Mouse (Mus musculus) megakaryocyte, adult 5-6 weeks (primary cell): ENCODE measurements around the gene Prkag2. TPM values are rescaled to one million over a fixed set of nuclear protein-coding genes. Genes with fewer than 3 reads are reported as not detected.

Experiments used
- ATAC-seq: 2 replicates; pipeline ENCODE4 v1.8.0; 2016; ENCODE audit warnings: mild to moderate bottlenecking, inconsistent platforms; ENCODE audit not compliant: poor library complexity, severe bottlenecking
- total RNA-seq, 2 experiments: library from RNA; stranded (forward) in 1 of 2; stranded (reverse) in 1 of 2; fragments of 153-499, 151-499 nt in 1 of 2; fragments of 221-1000, 200-1000 nt in 1 of 2; gene quantifications; 2 replicates each; pipeline versions ENCODE4 v1.2.3 to v1.2.4; 2015 to 2017

Prkag2 gene
- total RNA-seq, 2 experiments from 2014 or later: 45.6 to 46.0 TPM

DNA sequence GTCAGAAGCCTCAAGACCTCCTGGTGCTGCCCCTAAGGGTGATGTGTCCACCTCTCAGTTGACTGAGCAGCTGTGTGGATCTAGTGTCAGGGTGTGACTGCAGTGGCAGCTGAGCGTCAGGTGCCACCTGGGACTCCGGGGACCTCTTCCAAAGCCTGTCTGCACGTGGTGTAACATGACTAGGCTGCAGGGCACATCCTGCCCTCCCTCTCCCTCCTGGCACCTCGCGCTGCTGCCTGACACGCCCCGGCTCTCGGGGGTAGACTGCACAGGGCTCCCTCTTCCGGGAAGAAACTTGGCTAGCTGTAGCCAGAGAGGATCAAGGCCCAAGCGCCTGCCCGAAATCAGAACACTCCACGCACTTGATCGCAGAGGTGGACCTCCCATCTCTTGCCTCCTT lies 127.2 kb downstream of the Prkag2 start:
- peak; percentile 42 for ATAC-seq

DNA sequence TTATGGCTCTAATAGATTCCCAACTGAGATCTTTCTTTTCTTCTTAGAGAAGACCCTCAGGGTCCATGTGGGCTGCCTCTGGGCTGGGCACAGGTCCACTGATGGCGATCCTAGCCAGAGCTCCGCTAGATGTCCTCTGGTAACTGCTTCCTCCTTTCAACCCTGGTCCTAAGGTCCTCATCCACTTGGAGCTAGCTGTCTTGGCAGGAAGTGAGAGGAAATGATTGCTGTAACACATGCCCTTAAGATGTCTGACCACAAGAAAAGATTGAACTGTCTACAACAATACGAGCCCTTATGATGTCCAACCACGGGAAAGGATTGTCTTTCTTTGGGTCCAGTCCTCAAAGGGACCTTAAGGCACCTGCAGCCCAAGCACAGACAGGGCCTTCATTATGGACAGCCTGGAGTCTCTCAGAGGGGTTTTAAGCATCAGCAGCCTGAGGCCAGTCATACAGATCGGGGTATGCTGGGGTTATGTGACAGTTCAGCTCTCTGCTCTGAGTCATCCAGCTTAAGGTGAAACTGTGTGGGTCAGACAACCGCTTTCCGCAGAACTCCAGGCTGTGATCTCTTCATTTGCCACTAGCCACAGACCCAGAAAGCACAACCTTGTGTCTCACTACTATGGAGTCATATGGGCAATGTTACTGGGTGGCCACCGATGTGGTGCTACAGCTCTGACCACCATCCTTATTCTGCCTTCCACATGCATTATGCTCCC lies 129.7 kb downstream of the Prkag2 start:
- peak; percentile 58 for ATAC-seq

DNA sequence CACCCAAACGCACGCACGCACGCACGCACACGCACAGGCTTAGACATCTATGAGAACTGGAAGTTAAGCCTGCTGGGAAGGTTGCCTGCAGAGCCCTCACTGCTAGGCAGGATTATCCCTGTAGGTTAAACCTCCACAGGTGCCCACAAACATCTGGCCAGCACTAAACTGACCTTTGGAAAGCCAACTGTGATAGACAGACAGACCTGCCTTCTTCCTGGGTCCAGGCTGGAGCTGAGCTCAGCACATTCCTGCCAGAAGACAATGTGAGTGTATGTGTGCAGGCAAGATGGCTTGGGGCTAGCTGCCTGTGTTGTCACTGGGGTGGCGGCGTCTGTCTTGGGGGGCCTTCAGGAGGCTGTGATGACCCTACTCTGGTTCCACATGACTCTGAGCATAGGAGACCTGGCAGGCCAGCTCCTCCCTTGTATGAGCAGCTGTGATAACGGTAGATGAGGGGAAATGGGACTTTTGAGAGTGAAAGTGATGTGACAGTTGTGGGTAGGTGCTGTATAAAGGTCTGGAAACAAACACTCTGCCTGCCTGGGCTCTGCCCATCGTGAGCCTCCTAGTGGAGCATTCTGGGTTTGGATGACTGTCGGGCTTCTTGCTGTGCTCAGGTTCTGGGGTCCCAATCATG lies 131.1 kb downstream of the Prkag2 start:
- no peak for ATAC-seq

DNA sequence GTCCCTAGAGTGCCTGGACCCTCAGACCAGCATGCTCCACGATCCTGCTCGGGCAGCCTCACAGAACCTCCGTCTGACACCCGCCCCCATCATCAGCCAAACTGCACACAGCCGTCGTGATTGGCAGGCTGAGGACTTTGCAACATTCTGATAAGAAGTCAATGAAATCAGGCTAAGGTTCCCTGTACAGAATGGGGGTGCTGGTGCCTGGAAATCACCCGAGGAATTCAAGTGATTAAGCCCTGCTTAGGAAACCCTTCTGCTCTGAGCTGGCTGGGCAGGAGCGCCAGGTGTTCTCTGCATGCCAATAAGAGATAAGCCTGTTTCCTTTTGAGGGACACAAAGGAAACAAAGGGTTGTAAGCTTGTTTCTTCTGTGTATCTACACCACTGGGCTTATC lies 131.7 kb downstream of the Prkag2 start:
- ATAC-seq: no peak

DNA sequence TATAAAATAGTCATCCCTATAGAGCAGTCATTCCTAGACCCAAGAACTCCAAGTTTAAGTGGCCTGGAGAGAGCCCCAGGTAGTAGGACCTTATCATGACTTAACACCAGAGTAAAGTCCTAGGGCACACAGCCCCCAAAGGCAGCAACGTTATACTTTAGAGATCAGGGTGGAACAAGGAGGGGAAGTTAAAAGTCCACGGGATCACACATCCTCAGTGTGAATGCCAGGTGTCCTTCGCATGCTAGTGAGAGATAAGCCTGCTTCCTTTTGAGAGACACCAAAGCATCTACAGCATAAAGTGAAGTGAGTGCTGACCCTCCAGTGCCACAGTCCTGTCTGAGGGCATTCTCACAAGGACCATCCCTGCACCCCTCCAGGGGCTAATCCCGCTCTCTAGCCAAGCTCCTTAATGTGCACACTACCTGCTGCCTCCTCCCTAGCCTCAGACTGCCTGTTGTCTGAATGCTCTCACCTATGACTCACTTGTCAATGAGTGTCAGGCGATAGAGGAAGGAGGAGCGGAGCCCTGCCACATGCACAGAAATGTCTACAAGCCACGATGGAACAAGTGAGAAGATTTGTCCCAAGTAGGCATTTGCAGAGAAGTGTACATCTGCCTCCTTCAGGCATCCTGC lies 132.4 kb downstream of the Prkag2 start:
- ATAC-seq: no peak

DNA sequence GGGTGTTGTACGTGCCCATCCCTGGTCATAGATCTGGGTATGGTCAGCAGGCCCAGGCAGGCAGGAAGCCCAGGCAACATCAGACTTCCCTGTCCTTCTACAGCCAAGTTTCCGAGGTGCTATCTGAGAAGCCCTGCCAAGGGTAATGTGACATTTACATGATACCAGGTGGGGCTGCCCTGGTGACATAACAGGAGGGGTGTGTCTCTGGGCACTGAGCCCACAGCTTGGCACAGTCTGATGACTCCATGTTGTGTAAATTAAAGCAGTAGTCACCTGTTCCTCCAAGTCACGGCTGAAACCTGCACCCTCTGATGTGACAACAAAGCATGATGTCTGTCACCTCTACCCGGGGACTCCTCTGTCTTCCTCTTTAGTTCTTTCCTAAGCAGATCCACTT lies 136.7 kb downstream of the Prkag2 start:
- no peak for ATAC-seq

DNA sequence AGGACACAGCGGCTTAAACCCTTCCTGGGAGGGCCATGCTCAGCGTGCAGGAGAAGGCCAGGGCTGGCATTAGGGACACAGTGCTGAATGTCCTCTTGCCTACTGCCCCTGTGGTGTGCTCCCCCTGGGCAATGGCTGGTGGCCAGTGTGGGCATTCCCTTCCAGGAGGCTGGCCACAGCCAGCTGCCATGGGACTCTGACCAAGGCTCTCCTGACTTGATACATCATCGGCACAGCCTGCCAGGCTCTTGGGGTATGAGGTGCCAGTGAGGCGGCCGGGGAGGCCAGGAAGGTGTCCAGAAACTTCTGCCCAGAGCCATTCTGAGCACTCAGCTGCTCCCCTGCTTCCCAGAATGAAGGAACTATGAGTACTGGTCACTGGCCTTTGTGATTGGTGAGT lies 139.7 kb downstream of the Prkag2 start:
- no peak for ATAC-seq

DNA sequence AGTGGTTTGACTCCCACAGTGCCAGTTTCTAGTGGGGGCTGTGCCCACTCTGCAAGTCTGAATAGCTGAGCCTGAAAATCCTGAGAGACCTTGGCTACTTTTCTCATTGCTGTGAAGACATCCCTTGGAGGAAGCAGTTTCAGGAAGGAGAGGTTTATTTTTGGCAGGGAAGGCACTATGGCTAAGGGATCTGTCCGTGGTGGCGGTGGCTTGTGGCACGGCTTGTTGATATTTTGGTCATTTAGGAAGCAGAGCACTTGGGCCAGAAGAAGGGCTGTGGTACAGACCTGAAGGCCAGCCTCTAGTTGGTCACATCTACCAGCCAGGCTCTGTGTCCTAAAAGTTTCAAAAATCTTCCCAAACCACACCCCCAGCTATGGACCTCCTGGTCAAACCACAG lies 140.7 kb downstream of the Prkag2 start:
- no peak for ATAC-seq

DNA sequence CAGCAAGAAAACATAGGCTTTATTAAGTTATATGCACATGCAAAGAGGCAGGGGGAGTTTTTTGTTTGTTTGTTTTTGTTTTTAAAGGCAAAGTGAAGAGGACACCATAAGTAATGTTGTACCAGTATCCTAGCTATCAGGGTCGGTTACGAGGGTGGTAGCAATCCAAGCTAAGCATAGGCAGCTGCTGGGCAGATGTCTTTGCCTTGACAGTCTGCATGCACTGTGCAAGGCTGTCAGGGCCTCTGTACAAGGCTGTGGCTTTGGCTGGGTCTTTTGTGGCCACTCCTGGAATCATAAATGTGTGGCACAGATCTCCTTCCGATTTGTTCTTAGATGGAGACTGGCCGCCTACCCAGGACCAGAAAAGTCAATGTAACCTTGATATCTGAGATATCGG lies 141.8 kb downstream of the Prkag2 start:
- no peak for ATAC-seq

DNA sequence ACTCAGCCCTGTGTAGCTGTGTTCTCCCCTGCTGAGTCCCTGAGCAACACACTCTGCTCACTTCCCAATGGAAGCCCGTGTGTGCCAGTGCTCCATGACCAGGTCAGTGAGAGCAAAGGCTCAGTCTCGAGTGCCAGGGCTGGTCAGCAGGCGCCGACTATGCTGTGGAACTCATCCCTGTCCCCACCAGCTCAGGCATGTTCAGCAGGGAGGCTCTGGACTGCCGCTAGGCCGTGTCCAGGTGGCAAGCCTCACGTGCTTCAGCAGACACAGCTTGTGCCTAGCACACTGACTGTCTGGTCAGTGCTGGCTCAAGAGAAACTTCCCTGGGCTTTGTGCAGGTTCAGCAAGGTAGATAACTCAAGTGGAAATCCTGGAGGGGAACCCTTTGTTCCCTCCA lies 143.6 kb downstream of the Prkag2 start:
- ATAC-seq: no peak

DNA sequence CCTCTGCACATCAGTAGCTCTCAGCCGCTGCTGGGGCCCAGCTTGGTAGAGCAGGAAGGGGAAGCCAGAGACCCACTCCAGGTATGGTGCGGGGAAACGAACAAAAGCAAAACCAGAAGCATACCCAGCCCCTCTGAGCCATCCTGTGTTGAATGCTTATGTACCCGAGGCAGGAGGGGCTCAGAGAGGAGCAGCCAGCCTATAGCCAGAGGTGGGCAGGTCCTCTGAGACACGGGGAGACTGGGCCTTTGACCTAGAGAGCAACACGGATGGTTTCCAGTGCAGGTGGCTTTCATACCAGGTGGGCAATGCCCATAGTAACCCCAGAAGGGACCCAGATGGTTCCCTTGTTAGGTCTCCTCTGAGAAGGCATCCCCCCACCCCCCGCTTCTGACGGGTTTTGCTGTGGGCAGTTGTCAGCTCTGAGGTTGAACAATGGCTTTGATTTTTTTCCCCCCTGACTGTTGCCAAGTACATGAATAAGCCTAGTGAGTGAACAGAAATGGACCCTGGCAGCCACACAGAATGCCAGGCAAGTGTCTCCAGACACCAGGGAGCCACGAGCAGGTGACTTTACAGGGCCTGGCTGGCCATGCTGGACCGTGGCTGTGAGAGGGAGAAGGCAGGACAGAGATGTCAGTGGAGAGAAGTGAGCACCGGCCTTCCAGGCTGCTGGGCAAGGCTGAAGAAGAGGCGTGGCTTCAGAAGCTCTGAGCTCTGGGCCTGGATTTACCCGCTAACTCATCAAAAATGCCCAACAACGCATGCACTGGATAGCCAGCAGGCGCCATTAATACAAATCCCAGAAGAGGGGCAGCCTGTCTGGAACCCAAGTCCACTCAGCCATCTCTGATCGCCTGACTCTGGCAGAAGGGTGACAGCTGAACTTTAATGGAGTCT lies 147.3 kb downstream of the Prkag2 start:
- no peak for ATAC-seq

DNA sequence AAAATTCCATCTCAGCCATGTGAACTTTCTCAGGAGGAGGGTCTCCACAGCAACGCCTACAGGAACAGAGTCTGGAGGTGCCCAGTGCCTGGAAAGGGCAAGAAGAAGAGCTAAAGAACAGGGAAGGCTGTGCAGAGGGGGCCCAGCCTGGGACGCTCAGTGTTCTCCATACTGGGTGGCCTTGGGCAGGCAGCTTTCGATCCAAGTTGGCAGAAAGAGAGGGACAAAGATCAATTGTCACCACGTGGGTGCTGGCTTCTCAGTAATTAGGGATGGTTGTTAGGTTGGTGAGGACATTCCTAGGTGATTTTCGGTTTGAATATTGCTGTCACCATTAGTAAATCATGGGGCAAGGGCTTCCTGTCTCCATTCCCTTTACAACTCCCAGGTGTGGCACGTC lies 148.2 kb downstream of the Prkag2 start:
- ATAC-seq: no peak

DNA sequence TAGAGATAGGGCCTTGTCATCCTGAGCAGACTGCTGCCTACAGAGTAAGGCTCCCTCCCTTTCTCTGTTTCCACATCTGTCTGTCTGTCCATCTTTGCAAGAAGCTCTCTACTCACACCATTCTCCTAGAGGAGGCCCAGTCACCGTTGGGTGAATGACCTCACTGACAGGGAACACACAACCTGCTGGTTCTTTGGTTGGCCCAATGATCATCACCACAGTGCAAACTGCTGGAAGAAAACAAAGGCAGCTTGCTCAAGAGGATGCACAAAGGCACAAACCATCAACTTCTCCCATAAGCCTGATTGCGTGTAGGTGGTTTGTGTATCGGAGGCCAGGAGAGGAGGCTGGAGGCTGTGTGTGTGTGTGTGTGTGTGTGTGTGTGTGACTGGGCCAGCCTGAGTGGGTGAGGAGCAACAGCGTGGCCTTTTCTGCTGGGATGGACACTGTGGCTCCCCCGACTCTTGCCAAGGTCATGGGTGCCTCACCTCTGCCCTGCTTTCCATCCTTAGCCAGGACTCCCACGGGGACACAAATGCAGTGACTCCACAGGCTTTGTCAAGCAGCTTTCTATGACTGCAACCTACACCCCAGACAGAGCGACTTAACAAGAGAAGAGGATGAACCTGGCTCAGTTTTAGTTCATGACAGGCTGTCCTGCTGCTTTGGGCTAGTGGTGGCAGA lies 149.4 kb downstream of the Prkag2 start:
- ATAC-seq: no peak

DNA sequence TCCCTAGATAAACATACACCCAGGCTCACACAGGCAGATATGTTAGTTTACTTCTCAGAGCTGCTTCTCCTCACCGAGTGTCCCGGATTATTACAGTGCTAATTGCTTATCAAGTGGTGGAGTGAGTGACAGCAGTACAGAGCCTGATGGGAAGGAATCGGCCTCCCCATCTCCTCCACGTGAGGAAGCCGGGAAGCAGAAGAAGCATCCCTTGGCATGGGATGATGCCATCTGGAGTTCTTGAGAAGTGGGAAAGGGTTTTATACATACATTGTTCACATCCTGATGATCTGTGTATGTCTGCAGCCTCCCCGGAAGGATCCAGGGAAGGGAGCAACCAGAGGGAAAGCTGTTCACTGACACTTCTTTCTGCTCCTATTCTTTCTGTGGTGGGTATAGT lies 150.4 kb downstream of the Prkag2 start:
- ATAC-seq: no peak

DNA sequence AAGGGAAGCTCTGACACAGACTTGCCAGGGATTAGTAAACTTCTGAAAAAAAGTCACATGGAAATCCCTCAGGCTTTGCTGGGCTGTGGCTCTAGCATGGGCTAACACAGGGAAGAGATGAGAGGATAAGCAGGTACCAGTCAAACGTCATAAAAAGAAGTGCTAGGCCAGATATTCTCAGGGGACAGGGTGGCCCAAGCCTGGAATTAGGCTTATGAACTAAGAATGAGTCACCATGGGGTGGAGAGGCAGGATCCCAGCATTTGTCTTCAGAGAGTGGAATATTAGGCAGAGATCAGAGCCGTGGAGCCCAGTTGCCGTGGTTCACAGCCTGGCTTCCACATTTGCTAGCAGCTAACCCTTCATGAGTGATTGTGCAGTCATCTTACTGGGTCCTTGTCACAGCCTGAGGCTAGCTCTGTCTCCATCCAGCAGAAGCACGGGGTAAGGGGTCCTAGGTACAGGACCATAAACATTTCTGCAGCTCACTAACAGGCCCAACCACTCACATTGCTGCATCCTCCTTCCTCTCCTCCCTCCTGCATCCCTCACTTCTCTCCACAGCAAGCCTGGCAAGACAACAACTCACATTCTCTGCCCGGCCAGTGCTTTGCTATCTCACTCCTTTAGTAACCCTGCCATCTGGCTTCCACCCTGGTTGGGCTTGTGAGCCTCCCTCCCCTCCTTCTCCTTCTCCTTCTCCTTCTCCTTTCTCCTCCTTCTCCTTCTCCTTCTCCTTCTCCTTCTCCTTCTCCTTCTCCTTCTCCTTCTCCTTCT lies 162.2 kb downstream of the Prkag2 start:
- no peak for ATAC-seq

DNA sequence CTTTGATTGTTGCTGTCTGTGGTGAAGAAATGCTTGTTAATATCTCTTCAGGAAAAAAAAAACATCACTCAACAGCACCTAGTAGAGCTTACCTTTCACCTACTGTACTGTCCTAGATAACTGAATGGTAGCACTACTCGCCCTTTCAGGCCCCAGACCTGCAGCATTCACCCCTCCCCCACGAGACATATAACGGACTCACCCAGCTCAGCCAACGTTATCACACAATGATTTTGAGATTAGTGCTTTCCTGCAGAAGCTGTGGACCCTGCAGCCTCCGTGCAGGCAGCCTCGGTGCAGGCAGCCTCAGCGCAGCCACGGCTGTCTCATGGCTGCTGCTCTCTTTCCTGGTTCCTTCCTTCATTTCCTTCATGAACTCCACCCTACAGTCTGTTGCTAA lies 164.0 kb downstream of the Prkag2 start:
- ATAC-seq: no peak

DNA sequence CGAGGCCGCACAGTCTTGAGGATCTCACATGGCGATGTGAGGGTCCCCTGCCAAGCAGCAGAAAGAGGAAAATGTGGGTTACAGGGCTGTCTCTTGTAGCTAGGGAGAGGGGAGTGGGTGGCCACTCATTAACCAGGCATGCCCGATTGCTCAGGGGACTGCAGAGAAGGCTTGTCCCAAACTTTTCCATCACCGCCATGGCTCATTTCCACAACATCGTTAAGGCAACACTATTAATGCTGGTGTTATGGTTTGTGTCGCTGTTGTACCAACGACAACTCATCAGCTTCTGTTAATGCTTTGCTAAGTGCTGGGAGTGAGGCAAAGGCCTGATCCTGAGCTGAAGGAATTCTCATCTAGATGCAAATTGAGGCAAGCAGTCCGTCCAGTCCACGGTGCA lies 165.0 kb downstream of the Prkag2 start:
- ATAC-seq: no peak

DNA sequence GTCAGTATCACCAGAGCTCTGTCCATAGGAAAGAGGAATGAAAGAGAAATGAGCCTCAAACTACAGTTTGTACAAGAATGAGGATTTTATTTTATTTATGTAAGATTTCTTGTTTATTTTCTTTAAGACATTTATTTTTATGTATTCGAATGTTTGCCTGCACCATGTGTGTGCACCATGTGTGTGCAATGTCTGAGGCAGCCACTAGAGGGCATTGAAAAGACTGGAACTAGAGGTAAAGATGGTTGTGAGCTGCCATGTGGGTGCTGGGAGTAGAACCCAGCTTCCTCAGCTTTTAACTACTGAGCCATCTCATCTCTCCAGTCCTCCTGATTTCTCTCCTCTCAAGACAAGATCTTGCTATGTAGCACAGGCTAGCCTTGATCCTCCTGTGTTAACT lies 166.7 kb downstream of the Prkag2 start:
- no peak for ATAC-seq

DNA sequence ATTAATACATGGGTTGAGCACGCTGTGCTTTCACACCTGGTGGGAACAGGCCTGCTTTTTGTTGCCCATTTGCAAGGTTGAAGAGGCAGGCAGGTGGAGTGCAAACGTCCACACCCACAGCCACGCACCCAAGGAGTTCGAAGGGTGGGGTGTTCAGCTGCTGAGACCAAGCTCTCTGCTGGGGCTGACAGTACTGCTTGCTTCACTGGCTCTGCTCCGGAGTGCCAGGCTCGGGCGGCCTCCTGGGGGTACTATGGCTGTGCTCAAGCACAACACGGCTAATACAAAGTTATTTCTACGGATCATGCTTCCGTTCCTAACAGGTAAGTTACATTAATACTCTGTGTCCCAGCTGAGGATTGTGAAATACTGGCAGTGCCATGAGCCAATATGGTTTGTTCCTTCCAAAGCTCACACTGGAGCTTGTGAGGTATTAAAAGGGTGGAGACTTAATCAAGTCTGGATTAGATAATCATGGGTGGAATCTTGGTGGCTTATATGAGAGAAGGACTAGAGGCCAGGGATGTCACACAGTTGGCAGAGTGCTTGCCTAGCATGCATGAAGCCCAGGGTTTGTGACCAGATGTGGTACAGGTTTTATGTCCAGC lies 168.8 kb downstream of the Prkag2 start:
- ATAC-seq: no peak
